Mouse (Mus musculus): ENCODE results near the gene Spint5. TPM values are rescaled to one million over a fixed set of nuclear protein-coding genes. Genes with fewer than 3 reads are reported as not detected.

Spint5 gene
- total and polyA plus RNA-seq, 3 experiments = not detected

DNA sequence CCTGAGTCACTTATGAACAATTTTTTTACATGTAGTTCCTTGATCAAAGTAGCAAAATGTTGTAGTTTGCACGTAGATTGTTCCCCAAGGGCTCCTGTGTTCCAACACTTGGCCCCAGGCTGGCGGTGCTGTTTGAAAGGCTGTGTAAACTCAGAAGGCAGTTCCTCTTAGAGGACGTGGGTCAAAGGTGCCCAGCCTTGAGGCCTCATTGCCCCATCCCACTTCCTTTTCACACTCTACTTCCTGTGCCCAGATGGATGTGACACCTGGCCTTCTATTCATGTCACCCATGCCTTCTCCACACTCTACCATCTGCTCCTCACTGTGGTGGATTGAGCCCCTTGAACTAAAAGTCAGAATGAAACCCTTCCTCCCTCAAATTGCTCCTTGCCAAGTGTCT lies 35.2 kb upstream of the Spint5 start:
- Histone ChIP-seq H3K9me3 (replicated peaks; ENCODE audit: insufficient read depth, low read length) (no peaks in the 10 kb centered on the region), H3K9ac (ENCODE audit: control insufficient read depth, low read depth, low read length, poor library complexity, severe bottlenecking) (no peak overlapping the region), H3K36me3 (ENCODE audit: control insufficient read depth in 1 of 2, insufficient read depth in 2 of 2, low read length in 2 of 2) (peaks cover 0 to 17% of the 10 kb centered on the region in 2 experiments; a peak in 2 of 4 replicates), H3K27me3 (ENCODE audit: control insufficient read depth in 1 of 2, insufficient read depth in 2 of 2, low read length in 2 of 2) (no peaks in the 10 kb centered on the region; a peak in 1 of 4 replicates), H3K4me3 (ENCODE audit: control insufficient read depth in 1 of 2, insufficient read depth in 1 of 2, low read depth in 2 of 2, low read length in 2 of 2) (no peak overlapping the region), H3K79me2 (ENCODE audit: control insufficient read depth, insufficient read depth, low read length, poor library complexity) (no peaks in the 10 kb centered on the region; the same call in 1 of the 2 replicates), H3K4me1 (ENCODE audit: control insufficient read depth in 1 of 2, insufficient read depth in 2 of 2, low read length in 2 of 2) (peaks cover 19 to 20% of the 10 kb centered on the region in 2 experiments), H3K27ac (ENCODE audit: control insufficient read depth, low read depth, low read length) (no peak overlapping the region)
- no peak for DNase-seq (ENCODE audit: low read depth, low spot score)
- no peak for TF ChIP-seq USF1 (IDR thresholded peaks at IDR 0.05; ENCODE audit: low read depth, low read length)
- TF ChIP-seq CTCF (IDR thresholded peaks at IDR 0.05 in 2 of 3, conservative IDR thresholded peaks at IDR 0.05 in 1 of 3; ENCODE audit: control insufficient read depth in 1 of 3, insufficient read depth in 1 of 3, low read depth in 2 of 3, low read length in 3 of 3, poor library complexity in 1 of 3, severe bottlenecking in 1 of 3) = no peak
- no peak for TF ChIP-seq BHLHE40 (IDR thresholded peaks at IDR 0.05; ENCODE audit: borderline replicate concordance, low read depth, low read length)
- TF ChIP-seq SMC3 (IDR thresholded peaks at IDR 0.05; ENCODE audit: low read depth, low read length) = no peak
- TF ChIP-seq POLR2A (IDR thresholded peaks at IDR 0.05; ENCODE audit: control insufficient read depth in 1 of 2, insufficient read depth in 1 of 2, low read depth in 1 of 2, low read length in 2 of 2, poor library complexity in 1 of 2) = no peak
- TF ChIP-seq MAX (IDR thresholded peaks at IDR 0.05; ENCODE audit: low read length) = no peak
- TF ChIP-seq CHD2 (IDR thresholded peaks at IDR 0.05; ENCODE audit: low read length) = no peak
- TF ChIP-seq EP300 (IDR thresholded peaks at IDR 0.05; ENCODE audit: low read depth in 1 of 2, low read length in 2 of 2) = no peak
- TF ChIP-seq MYB (IDR thresholded peaks at IDR 0.05; ENCODE audit: low read depth, low read length) = no peak
- TF ChIP-seq MYC (IDR thresholded peaks at IDR 0.05; ENCODE audit: low read depth, low read length) = no peak
- TF ChIP-seq GABPA (IDR thresholded peaks at IDR 0.05; ENCODE audit: low read depth, low read length) = no peak
- TF ChIP-seq E2F4 (IDR thresholded peaks at IDR 0.05; ENCODE audit: borderline replicate concordance, low read depth, low read length) = no peak
- no peak for TF ChIP-seq RAD21 (IDR thresholded peaks at IDR 0.05; ENCODE audit: low read depth, low read length)
- no peak for TF ChIP-seq MAZ (IDR thresholded peaks at IDR 0.05; ENCODE audit: low read depth, low read length)
- no peak for TF ChIP-seq RCOR1 (IDR thresholded peaks at IDR 0.05; ENCODE audit: low read depth, low read length)
- TF ChIP-seq TBP (IDR thresholded peaks at IDR 0.05; ENCODE audit: low read depth, low read length) = no peak
- no peak for TF ChIP-seq KAT2A (conservative IDR thresholded peaks at IDR 0.05; ENCODE audit: low read depth, low read length)
- no peak for TF ChIP-seq ELF1 (IDR thresholded peaks at IDR 0.05; ENCODE audit: low read depth, low read length)
- TF ChIP-seq MEF2A (IDR thresholded peaks at IDR 0.05; ENCODE audit: extremely low read depth, insufficient replicate concordance, low read depth, low read length, poor library complexity, severe bottlenecking) = no peak
- no peak for TF ChIP-seq ZC3H11A (IDR thresholded peaks at IDR 0.05; ENCODE audit: low read depth, low read length)

DNA sequence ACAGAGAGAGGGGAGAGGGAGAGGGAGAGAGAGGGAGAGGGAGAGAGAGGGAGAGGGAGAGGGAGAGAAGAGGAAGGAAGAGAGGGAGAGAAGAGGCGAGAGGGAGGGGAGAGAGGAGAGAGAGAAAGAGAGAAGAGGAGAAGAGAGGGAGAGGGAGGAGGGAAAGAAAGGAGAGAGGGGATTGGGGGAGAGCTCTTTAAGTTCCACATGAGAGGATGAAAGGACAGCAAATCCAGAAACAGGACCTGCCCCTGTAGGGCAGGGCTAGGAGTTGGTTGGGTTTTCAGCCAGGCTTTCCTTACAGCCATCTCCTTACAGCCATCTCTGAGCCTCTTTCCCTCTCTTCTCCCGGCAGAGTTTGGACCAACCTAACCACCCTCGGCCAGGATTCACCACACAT lies 30.3 kb upstream of the Spint5 start, which contains the start of gene Wfdc13:
TSS of gene Wfdc13 (plus strand) at position 301 of the 400 bp plus-strand sequence.
- DNase-seq (ENCODE audit: low read depth, low spot score) = no peak
- no peaks in the 10 kb centered on the region for H3K9me3 ChIP-seq (replicated peaks; ENCODE audit: insufficient read depth, low read length)
- H3K79me2 ChIP-seq (ENCODE audit: control insufficient read depth, insufficient read depth, low read length, poor library complexity) = no peaks in the 10 kb centered on the region; the same call in 1 of the 2 replicates
- H3K27ac ChIP-seq (ENCODE audit: control insufficient read depth, low read depth, low read length) = no peak within 1 kb of the TSS
- H3K36me3 ChIP-seq (ENCODE audit: control insufficient read depth in 1 of 2, insufficient read depth in 2 of 2, low read length in 2 of 2) = no peaks in the 10 kb centered on the region
- H3K27me3 ChIP-seq (ENCODE audit: control insufficient read depth in 1 of 2, insufficient read depth in 2 of 2, low read length in 2 of 2) = peaks cover 6 to 10% of the 10 kb centered on the region in 2 experiments
- no peak within 1 kb of the TSS for H3K9ac ChIP-seq (ENCODE audit: control insufficient read depth, low read depth, low read length, poor library complexity, severe bottlenecking)
- H3K4me3 ChIP-seq (ENCODE audit: control insufficient read depth in 1 of 2, insufficient read depth in 1 of 2, low read depth in 2 of 2, low read length in 2 of 2) = no peak within 1 kb of the TSS
- H3K4me1 ChIP-seq (ENCODE audit: control insufficient read depth in 1 of 2, insufficient read depth in 2 of 2, low read length in 2 of 2) = no peaks in the 10 kb centered on the region; a peak in 1 of 4 replicates
- TF ChIP-seq ETS1 (IDR thresholded peaks at IDR 0.05; ENCODE audit: low read depth, low read length) (no peak), ELF1 (IDR thresholded peaks at IDR 0.05; ENCODE audit: low read depth, low read length) (no peak), ZMIZ1 (IDR thresholded peaks at IDR 0.05; ENCODE audit: low read depth, low read length) (no peak), MXI1 (IDR thresholded peaks at IDR 0.05; ENCODE audit: low read depth, low read length) (no peak), ZC3H11A (IDR thresholded peaks at IDR 0.05; ENCODE audit: low read depth, low read length) (no peak), CHD1 (IDR thresholded peaks at IDR 0.05; ENCODE audit: low read depth, low read length) (no peak), MAZ (IDR thresholded peaks at IDR 0.05; ENCODE audit: low read depth, low read length) (no peak), E2F4 (IDR thresholded peaks at IDR 0.05; ENCODE audit: borderline replicate concordance, low read depth, low read length) (no peak), TBP (IDR thresholded peaks at IDR 0.05; ENCODE audit: low read depth, low read length) (no peak)

Measured in MEL (cell line).